Mouse (Mus musculus) gastrocnemius, postnatal 4 days (tissue): ENCODE measurements around the gene 1700017B05Rik. TPM values are rescaled to one million over a fixed set of nuclear protein-coding genes. Genes with fewer than 3 reads are reported as not detected.

Experiments
- DNase-seq, 2 experiments: peaks; one replicate each; pipeline ENCODE4 v3.0.0; 2021 to 2022; ENCODE audit warnings: low spot score in 2 of 2, mixed read lengths in 2 of 2
- total RNA-seq, 2 experiments: library from RNA; stranded (reverse); gene quantifications; 2 replicates each; pipeline ENCODE4 v1.2.3; 2021

1700017B05Rik gene
- total RNA-seq, 2 experiments from 2014 or later, result 12.7 to 14.8 TPM

- no peak for DNase-seq
Measured at GRCm38 (mm10) chr9:57272902-57273804, 10.7 kb upstream of the 1700017B05Rik start.

- no peak for DNase-seq
Measured at GRCm38 (mm10) chr9:57271837-57272562, 9.6 kb upstream of the 1700017B05Rik start.

- DNase-seq, result no peak
Measured at GRCm38 (mm10) chr9:57271081-57271480, 8.7 kb upstream of the 1700017B05Rik start.

GRCm38 (mm10) chr9:57270399-57270798, 8.0 kb upstream of the 1700017B05Rik start:
- DNase-seq, result no peak

- DNase-seq, result no peak
Measured at GRCm38 (mm10) chr9:57269384-57269783, 7.0 kb upstream of the 1700017B05Rik start.

- no peak for DNase-seq
Measured at GRCm38 (mm10) chr9:57268575-57268974, 6.2 kb upstream of the 1700017B05Rik start.

GRCm38 (mm10) chr9:57268078-57268477, 5.7 kb upstream of the 1700017B05Rik start:
- DNase-seq, result no peak

GRCm38 (mm10) chr9:57267421-57267820, 5.0 kb upstream of the 1700017B05Rik start:
- DNase-seq, result no peak

GRCm38 (mm10) chr9:57265125-57265524, 2.7 kb upstream of the 1700017B05Rik start:
- no peak for DNase-seq

GRCm38 (mm10) chr9:57262795-57263684, 628 bp upstream of the 1700017B05Rik start:
- DNase-seq, result no peak

GRCm38 (mm10) chr9:57261516-57261912, 898 bp downstream of the 1700017B05Rik start:
- DNase-seq, result peak; percentile 42 to 72

- no peak for DNase-seq
Measured at GRCm38 (mm10) chr9:57260940-57261339, 1.5 kb downstream of the 1700017B05Rik start.

GRCm38 (mm10) chr9:57259736-57260135, 2.7 kb downstream of the 1700017B05Rik start:
- peak; percentile 84 to 92 for DNase-seq

GRCm38 (mm10) chr9:57257627-57258026, 4.8 kb downstream of the 1700017B05Rik start:
- DNase-seq, result no peak

GRCm38 (mm10) chr9:57256861-57257260, 5.6 kb downstream of the 1700017B05Rik start:
- no peak for DNase-seq

- no peak for DNase-seq
Measured at GRCm38 (mm10) chr9:57256309-57256708, 6.1 kb downstream of the 1700017B05Rik start.

GRCm38 (mm10) chr9:57254823-57255495, 7.5 kb downstream of the 1700017B05Rik start:
- no peak for DNase-seq

- no peak for DNase-seq
Measured at GRCm38 (mm10) chr9:57254061-57254460, 8.4 kb downstream of the 1700017B05Rik start.

- no peak for DNase-seq
Measured at GRCm38 (mm10) chr9:57251139-57251538, 11.3 kb downstream of the 1700017B05Rik start.

GRCm38 (mm10) chr9:57250026-57250425, 12.4 kb downstream of the 1700017B05Rik start:
- no peak for DNase-seq
